Mouse (Mus musculus) spleen, adult 2 months (tissue): ENCODE data around the gene Col18a1.

ENCODE experiments used
- CTCF ChIP-seq: fragments of 200-500 bp; IDR thresholded peaks from 2 replicates; pipeline ENCODE4 v1.5.1; 2011; ENCODE audit warnings: mild to moderate bottlenecking, inconsistent platforms; ENCODE audit not compliant: insufficient read depth, insufficient read length, insufficient replicate concordance; ENCODE audit errors: extremely low read depth
- POLR2A ChIP-seq: fragments of 200-500 bp; IDR thresholded peaks from 2 replicates; pipeline ENCODE4 v1.6.1; 2011; ENCODE audit warnings: low read depth, low read length, inconsistent platforms

- TF ChIP-seq POLR2A (no peak), CTCF (no peak)
These were observed 101.7 kb downstream of the Col18a1 start for GRCm38 (mm10) chr10:77064659-77065058.
